Mouse (Mus musculus) liver, adult (tissue): ENCODE results near the gene Chkb.

Experiments
- GATA4 ChIP-seq: IDR thresholded peaks from 2 replicates; pipeline ENCODE4 v1.6.1; 2014; ENCODE audit warnings: mild to moderate bottlenecking, low read length; ENCODE audit not compliant: insufficient replicate concordance

The Chkb gene

DNA sequence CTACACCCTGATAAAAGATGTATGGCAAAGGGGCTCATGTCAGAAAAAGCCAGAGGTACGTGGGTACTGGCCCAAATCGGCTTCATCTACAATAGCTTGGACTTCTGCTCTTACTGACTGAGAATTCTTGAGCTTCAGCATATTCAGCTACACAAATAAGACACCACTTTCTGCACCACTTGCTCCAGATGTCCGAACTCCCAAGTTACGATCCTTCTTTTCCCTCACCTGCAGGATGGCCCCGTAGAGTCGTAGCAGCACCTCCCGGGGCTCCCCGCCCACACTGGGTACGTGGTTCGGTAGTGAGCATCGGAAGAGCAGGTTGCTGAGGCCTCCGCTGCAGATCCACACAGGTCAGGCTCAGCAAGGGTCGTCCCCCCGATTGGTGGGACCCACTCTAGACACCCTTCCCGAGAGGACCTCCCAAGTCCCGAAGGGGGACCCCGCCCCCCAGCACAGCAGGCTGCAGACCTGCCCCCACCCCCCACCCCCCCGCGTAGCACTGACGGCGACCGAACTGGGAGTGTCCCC lies 822 bp downstream of the Chkb start:
- TF ChIP-seq GATA4 = no peak

DNA sequence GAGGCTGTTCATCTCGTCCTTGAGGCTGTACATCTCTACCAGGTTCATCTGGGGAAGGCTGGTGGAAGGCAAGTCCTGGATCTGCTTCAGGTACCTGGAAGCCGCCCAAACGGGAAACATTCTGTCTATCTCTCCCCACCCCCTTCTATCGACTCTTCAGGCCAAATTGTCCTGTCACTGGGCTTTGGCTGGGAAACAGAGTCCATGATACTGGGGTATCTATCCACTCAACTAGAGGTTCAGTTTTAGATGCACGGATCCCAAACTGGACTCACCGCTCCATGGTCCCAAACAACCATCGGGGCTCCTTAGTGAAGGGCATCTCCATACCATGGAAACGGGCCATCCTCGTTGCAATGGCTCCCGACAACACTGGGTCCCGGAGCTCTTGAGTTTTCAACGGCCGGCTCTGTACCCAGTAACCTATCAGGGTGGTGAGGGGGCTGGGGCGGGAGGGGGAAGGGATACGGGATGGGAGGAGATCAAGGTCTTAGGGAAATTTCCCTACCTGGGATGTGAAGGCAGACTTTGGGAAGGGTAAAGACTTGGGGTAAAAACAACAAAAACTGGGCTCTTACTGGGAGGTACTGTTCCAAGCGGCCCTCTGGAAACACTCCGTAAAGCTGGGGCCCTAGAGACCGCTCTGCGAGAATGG lies 1.4 kb downstream of the Chkb start:
- no peak for TF ChIP-seq GATA4

DNA sequence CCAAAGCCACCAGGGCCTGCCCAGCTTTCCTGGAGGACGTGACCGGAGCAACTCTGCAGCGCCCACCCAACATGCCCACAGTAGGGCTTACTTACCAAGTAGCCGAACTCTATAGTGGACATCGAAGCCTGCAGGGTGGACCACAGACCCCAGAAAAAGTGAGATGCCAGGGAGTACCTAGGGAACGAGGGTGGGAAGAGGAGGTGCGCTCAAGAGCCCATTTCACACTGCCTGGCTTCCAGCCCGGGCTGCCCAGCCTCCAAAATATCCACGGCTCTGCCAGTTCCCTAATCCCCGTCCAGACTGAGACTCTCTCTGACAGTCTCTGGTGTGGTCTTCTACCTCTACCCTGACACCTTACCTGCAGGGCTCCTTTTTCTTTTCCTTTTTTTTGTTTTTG lies 3.0 kb downstream of the Chkb start:
- TF ChIP-seq GATA4 = no peak

DNA sequence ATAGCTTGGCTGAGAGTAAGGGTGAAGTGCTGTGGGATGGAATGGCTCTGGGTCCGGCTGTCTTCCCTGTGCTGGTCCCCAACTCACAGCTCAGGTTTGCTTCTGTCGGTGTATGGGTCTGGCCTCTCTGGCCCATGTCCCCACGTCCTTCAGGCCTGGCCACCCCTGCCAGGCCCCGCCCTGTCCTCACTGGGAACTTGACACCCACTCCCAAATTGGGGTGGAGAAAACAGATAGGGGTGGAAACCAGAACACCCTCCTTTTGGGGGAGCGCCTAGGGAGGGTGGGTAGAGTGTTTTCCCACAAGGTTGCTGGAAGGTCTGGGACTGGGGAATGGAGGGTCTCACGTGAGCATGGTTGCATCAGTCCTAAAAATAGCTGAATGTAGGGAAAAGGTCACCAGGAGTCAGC lies 4.0 kb downstream of the Chkb start, which contains the start of gene Cpt1b:
Cpt1b (minus strand) TSS at position 153 of the 411 bp plus-strand sequence.
- TF ChIP-seq GATA4 = no peak

DNA sequence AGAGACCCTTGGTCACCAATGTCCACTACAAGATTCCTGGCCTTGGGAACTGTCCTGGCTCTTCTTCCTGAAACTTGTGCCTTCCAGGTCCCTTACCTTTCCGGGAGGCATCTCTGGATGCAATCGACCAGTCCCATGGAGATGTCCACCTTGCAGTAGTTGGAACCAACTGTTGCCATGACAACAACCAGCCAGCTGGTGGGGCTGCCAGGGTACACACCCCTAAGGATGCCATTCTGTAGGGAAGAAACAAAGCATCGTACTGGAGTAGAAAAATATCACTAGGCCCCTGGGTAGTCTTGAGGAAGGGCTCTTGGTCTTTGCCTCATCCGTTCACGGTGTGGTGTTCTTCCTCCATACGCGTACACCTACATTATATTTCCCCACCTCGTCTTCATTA lies 5.1 kb downstream of the Chkb start:
- no peak for TF ChIP-seq GATA4

DNA sequence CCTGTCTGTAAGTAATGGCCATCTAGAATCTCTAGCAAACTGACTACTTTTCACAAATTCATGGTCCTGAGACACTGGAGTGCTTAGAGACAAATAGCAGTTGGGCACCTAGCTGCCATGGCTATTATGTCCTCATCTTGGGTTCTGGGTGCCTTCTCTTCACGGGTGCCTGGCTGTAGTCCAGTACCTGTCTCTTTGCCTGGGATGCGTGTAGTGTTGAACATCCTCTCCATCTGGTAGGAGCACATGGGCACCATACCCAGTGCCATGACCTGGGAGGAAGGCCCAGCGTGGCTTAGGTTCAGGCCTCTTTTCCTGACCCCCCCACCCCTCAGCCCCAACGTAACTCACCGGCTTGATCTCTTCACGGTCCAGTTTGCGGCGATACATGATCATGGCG lies 7.8 kb downstream of the Chkb start:
- TF ChIP-seq GATA4 = no peak

DNA sequence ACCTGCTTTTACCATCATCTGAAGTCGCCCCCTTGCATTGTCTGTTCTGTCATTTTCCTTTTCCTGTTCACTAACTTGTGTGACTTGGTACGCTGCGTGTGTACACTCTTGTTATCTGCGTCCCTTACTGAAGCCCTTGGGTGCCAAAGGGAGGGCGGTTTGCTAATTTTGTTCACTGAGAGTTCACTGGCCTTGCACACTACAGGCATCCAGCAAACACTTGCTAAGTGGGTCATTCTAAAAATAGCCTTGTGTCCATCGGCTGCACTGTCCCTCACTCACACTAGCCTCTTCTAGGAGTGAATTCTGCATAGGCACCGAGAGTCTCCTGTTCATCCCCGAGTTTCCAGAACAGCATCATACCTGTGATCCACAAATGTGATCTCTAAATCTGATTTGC lies 14.4 kb downstream of the Chkb start:
- TF ChIP-seq GATA4 = no peak

DNA sequence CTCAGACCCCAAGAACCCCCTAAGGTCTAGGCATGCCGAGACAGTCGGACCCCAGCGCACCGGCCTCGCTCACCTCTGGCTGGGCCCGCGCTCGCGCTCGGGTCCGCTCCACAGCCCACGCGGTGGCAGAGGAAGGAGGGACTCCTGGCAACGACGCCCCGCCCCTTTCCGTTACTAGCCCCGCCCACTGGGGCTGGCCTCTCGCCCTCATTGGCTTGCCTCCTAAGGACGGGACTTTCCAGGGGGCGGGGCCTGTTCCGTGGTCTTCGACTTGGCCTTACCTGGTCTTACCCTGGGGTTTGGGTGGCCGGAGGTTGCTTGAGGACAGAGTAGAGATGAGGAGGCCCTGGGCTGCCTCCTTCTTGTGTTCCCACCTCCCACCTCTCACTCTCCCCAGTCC lies 19.6 kb downstream of the Chkb start, which contains the start of gene Syce3:
Syce3 (minus strand) TSS at position 386 of the 400 bp plus-strand sequence.
- TF ChIP-seq GATA4 = no peak

DNA sequence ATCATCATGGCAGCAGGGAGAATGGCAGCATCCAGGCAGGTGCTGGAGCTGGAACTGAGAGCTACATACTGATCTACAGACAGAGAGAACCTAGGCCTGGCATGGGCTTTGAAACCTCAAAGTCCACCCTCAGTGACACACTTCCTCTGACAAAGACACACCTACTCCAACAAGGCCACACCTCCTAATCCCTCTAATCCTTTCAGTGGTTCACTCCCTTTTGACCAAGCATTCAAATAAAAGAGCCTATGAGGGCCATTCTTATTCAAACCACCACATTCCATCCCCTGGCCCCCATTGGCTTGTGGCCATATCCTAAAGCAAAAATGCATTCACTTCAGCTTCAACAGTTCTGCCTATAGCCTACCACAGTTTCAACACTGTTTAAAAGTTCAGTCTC lies 23.0 kb downstream of the Chkb start:
- no peak for TF ChIP-seq GATA4

DNA sequence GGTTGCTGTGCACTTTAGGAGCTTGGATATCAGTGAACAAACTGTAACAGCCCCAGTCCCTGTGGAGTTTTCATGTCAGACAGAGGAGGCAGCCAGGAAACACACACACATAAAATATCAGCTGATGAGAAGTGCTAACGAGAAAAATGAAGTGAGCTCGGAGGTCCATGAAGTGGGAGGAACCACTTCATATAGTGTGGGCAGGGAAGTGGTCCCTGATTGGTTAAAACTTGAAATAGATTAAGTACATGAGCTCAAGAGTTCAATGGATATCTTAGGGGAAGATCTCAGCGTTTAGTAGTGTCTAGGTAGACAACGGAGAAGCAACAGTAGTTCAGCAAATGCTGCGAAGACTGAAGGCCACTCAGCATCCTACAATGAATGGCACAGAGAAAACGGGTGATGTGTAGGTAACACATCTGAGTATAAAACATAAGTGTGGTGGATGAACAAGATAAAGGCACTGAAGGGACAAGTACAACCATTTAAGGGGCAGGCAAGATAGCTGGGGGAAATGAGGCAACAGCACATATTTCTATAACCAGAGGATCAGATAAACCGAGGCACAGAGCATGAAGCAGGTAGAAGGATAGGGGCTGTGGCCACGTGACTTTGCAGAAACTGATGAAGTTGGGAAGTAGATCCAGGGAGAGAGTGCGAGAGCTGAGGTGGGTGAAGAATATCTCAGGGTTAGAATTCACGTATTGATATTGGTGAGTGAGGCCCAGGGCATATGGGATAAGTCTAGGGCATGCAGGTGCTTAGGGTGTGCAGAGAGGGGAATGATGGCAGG lies 24.7 kb downstream of the Chkb start:
- no peak for TF ChIP-seq GATA4

DNA sequence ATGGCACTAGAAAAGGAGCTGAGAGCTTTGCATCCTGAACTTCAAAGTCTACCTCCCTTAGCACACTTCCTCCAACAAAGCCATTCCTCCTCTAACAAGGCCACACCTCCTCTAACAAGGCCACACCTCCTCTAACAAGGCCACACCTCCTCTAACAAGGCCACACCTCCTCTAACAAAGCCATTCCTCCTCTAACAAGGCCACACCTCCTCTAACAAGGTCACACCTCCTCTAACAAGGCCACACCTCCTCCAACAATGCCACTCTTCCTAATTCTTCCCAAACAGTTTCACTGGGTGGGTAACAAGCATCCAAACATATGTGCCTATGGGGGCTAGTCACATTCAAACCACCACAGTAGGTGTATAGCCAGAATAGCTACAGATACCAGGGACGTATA lies 27.2 kb downstream of the Chkb start:
- TF ChIP-seq GATA4 = no peak

DNA sequence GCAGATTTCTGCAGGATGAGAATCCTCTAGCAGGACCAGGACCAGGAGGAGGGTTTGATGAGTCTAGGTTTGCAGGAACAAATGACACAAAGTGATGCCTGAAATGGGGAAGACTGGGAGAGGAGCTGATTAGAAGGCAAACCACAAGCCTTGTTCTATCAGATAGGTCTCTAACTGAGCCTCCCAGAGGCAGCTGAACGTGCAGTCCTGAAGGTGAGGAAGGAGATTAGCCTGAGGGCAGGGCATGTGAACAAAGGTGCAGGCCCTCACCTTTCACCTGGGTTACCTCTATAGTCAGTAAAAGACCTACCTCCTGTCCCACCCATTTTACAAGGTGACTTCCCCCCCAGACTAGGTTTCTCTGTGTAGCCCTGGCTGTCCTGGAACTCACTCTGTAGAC lies 30.0 kb downstream of the Chkb start:
- TF ChIP-seq GATA4 = no peak

DNA sequence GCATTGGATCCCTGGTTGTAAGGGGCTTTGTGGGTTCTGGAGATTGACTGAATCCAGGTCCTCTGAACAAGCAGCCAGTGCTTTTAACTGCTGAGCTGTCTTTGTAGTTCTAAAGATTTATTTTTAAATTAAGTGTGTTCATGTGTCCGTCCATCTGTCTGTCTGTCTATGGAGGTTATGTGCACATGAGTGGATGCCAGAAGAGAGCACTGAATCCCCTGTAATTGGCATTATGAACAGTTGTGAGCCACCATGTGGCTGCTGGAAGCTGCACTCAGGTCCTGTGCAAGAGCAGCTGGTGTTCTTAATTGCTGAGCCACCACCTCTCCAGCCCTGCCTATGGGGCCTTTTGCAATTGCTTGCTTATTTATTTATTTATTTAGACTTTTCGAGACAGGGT lies 31.6 kb downstream of the Chkb start:
- no peak for TF ChIP-seq GATA4

DNA sequence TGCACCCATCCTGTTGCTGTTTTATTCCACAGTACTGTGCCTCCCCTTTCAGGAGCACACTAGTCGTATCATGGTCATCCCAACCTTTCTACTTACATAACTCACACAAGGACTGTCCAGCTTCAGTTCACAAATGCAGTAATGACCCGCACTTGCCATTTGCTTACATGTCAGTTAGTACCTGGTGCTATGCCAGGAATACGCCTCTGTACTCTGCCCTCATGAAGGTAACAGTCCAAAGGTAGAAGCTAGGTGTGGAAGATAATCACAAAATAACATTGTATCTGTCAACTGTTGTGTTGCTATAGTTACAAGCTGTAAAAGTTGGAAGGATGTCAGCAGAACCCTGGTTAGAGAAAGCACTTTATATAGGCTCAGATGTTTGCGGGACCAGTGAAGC lies 32.8 kb downstream of the Chkb start:
- no peak for TF ChIP-seq GATA4

DNA sequence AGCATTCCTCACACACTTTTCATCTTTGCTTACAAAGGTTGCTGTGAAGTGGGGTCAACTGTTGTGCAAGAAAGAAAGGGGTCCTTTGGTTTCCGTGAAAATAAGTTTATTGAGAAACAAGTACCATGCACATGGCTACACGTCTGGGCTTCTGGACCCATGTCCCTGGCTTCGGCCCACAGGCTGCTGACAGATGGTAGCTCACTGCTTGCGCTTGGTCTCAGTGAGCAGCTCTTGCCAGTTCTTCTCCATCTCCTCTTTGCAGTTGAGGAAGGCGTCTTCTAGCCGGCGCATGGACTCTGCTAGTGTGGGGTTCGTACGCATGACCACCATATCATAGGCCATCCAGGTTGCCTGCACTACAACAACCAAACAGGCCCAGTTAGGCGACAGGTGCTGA lies 39.6 kb downstream of the Chkb start:
- TF ChIP-seq GATA4 = no peak

DNA sequence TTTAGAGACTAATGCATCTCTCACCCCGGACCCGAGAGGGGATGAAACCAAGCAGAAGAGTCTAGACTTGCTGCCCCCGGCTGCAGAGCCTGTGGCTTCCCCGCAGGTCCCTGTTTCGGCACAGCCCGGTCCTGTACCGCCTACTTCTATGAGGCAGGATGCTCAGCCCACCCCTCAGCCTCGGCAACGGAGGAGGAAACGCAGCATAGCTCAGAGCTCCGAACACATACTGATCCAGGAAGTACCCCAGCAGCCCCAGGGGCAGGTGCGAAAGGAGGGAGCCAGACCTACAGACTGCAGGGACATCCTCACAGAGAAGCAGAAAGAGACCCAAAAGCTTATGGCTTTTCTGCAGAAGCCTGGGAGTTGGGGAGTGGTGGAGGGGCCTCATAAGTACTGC lies 42.6 kb downstream of the Chkb start:
- no peak for TF ChIP-seq GATA4
